Mouse (Mus musculus): ENCODE results near the gene Actn4. TPM values are rescaled to one million over a fixed set of nuclear protein-coding genes. Genes with fewer than 3 reads are reported as not detected.

Actn4 gene
- total RNA-seq, 2 experiments from 2014 or later = 51.7 to 93.1 TPM

DNA sequence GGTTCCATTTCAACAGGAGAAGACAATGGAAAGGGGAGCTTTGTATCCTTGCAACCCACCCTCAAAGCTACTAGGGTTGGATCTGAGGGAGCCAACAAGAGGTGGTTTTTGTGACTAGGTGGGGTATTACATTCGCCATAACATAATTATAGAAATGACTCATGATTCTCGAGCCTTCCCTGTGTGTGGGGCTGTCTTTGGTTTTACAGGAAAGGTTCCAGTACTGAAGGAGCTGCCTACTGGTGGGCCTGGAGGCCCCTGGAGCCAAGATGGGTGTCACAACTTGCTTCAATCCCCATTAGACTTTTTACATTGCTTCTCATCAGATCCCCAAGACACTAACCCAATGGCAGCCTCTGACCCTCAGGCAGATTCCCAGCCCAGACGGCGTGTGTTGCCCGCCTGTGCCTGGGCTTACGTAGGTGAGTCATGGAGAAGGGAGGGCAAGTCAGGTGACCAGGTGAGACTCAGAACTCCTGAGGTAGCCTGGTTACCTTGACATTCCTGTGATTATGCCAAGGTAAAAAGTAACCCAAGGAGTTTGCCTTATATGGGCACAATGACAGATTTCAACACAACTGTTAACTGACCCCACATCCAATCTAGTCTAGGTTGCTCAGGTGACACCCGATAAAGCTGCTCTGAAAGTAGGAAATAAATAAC is 31.0 kb downstream of the Actn4 start:
- ATAC-seq (replicated peaks; ENCODE audit: low FRiP score, low TSS enrichment, poor library complexity, severe bottlenecking) = no peak

DNA sequence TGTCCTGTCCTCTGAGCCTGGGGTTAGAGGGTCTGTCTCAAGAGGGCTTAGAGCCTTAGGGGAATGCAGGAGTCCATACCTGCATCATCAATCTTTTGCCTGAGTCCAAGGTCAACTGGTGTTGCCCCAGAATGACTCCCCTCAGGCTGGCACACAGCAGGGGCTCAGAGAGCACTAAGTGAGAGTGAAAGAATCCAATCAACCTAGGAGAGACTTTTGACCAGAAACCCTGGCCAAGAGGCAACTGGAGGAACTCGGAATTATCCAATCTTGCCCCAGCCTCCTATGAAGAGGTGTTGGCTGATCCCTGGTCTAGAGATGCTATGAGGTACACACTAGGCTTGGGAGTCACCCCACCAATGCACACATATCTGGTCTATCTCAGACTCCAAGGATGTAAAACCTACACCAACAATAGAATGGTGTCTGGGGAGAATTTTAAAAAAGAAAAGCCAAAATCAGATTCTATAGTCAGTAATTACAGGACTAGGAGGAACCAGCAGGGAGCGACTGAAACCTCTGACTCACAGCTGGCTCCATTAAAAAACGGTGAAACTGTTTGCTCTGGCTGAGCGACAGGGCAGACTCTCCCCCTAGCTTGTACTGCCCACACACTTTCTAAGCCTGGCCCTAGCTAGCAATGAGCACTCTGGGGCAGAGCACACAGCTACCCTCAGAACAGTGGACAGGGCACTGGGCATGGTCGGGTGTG is 31.7 kb downstream of the Actn4 start:
- ATAC-seq (replicated peaks; ENCODE audit: low FRiP score, low TSS enrichment, poor library complexity, severe bottlenecking) = no peak

DNA sequence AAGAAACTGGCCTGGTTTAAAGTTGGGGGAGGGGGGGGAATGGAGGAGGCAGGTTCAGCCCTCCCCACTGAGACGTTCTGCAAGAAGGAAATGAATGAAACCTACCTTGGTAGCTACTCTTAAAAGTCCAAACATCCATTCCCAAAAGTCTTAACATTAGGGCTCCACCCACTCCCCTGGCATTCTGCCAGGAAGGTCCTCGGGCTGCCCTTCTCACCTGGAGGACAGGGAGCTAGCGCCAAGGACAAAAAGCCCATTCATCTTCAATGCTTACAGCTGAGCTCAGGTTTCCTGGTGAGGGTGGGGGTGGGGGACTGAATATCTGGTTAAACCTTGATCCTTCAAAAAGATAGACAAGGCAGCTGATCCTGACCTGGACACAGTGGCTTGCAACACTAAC is 32.8 kb downstream of the Actn4 start:
- no peak for ATAC-seq (replicated peaks; ENCODE audit: low FRiP score, low TSS enrichment, poor library complexity, severe bottlenecking)

DNA sequence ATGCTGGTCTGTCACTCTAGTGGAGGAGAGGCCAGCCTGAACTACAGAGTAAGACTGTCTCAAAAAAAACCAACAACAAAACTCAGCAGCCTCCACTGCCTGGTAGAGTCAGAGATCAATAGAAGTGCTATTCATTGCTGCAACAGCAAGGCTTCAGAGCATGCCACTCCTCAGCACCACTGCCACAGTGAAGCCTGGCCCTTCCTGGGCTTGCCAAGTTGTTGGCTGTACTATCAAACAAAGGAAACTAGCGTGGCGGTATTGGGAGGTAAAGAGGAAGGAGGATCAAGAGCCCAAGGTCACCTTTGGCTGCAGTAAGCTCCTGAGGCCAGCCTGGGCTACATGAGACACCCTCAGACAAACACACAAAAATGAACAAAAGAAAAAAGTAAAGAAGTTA is 36.0 kb downstream of the Actn4 start:
- ATAC-seq (replicated peaks; ENCODE audit: low FRiP score, low TSS enrichment, poor library complexity, severe bottlenecking) = no peak

DNA sequence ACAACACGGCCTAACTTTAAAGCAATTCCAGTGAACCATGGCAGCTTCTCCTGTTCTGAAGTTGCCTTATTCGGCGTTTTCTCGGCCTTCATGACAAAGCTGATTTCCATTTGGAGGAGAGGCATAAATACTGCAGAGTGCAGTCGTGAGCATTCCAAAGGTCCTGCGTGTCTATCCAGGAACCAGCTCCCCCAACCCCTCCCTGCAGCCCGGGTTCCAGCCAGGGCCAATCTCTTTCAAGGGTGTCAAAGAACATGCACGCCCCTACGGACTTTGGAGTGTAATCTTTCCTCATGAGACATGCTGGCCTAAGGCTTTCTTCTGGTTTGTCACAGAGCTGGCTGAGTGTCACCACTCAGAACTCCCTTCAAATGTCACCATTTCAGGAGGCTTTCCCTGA is 36.8 kb downstream of the Actn4 start:
- ATAC-seq (replicated peaks; ENCODE audit: low FRiP score, low TSS enrichment, poor library complexity, severe bottlenecking) = no peak

DNA sequence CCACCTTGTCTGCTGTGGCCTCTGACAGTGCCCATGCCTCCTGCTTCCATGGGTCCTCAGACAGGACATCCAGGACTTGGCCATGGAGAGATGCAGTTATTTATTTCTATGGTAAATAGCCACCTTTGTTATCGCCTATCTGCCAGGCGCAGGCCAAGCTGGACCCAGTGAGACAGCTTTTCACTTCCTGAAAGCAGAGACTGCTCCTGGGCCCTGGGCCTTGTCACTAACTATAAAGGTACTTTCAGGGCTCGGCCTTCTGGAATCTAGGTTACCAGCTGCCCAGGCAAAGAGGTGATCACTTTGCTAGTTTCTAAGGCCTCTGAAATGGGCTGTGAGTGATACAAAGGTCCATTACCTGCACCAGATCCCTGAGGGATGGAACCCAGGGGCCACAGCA is 37.3 kb downstream of the Actn4 start:
- no peak for ATAC-seq (replicated peaks; ENCODE audit: low FRiP score, low TSS enrichment, poor library complexity, severe bottlenecking)

DNA sequence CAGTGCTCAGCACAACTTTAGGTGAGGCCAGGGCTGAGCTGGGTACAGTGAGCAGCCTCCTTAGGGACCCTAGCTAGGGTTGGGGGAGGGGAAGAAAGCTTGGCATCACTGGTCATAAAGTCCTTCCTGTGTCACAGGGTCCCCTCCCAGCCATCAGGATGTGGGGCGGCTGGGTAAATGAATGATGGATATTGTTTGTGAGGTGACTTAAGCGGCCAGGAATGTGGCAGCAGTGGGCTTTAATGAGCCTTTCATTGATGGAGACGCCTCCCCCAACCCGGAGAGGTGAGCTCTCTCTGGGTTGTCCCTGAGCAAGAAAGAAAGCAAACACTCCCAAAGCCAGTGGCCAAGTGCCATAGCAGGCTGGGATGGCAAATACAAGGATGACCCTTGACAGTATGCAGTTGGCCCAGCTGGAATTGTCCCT is 38.3 kb downstream of the Actn4 start:
- ATAC-seq (replicated peaks; ENCODE audit: low FRiP score, low TSS enrichment, poor library complexity, severe bottlenecking) = no peak

DNA sequence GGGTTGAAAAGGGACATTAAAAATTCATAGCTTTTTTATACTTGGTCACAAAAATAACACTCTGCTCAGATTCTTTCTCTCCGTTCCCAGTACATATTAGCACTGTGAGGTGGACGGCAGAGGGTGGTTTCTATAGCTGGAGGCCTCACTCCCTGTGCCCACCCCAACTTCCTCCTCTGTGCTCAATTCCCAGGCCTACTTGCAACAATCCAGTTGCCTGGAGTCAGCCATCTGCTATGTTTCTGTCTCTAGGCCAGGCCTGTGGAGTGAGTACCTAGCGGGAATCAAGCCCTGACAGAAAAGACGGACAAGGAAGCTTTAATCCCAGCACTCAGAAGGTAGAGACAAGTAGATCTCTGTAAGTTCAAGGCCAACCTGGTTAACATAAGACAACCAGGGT is 39.5 kb downstream of the Actn4 start:
- ATAC-seq (replicated peaks; ENCODE audit: low FRiP score, low TSS enrichment, poor library complexity, severe bottlenecking) = no peak

DNA sequence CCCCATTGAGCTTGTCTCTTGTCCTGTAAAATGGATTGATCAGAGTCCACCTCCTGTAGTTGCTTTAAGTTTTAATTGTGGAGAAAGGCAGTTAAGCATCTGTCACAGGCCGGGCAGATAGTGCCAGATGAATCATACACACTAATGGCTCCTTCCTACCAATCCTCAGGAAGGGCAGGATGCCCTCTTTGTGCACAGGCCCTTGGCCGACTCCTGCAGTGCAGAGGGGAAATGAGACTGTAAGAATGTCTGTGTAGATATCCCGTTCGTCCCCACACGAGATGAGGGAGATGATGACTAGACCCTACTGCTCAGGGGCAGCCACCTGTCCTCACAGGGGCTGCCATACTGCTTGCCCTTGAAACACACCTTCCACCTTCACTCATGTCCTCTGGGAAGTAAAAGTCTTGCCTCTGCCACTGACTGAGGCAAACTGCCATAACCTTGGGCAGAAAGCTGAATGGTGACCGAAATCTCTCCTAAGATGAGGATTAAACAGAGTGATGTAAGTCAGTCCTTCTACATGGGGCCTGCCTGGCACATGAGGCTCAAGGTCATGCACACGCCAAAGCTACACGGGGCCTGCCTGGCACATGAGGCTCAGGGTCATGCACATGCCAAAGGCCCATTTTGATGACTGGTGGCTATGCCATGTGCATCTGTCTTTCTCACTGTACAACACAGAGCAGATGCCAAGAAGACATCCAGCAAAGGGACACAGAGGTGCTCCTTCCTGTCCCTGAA is 40.2 kb downstream of the Actn4 start:
- no peak for ATAC-seq (replicated peaks; ENCODE audit: low FRiP score, low TSS enrichment, poor library complexity, severe bottlenecking)

DNA sequence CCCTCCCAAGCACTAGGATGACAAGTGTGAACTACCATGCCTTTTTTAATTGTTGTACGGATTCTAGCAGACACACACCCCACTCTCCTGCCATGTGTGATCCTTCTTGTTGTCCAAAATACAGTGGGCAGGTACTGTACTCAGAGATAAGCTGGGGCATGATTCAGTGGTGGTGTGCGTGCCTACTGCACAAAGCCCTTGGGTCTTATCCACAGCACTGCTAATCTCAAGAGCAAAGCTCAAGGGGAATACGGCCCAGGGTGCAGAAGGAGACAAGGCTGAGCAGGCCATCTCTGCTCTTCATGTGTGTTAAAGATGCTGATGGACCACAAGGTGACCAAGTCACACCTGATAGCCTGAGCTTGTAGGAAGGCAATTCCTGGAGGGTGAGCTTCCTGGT is 41.0 kb downstream of the Actn4 start:
- ATAC-seq (replicated peaks; ENCODE audit: low FRiP score, low TSS enrichment, poor library complexity, severe bottlenecking) = peak; percentile 79

DNA sequence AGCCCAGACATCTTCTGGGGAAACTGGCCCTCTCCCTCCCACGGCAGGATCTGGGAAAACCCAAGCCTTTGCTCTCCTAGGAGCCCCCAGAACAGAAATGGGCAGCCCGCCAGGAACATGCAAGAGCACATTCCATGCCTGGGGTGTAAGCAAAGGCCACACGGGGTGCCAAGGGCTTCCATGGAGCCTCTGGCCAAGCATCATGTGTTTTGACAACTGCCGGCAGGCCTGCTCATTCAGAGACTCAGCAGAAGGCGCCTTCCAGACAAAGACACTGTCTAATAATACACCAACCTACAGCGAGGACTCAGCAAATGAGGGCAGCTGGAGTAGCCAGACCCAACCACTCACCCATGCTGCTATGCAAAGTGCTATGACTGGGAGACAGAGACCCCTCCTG is 42.3 kb downstream of the Actn4 start:
- ATAC-seq (replicated peaks; ENCODE audit: low FRiP score, low TSS enrichment, poor library complexity, severe bottlenecking) = no peak

DNA sequence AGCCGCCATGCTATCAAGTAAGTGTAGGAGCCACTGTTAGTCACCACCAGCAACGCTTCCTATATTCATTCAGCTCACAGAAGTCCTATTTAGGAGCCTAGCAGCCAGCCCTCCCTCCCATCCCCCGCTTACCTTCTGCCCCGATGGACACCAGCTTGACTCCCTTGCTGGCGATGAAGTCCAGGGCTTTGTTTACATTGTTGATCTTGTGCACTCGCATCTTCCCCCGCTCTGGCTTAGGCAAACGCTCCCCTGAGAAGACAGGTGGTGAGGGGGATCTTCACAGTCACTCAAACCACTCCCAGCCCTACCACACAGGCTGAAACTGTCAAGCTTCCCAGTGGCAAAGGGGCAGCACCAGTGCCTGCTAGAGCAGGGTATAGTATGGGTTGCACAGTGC is 43.6 kb downstream of the Actn4 start:
- no peak for ATAC-seq (replicated peaks; ENCODE audit: low FRiP score, low TSS enrichment, poor library complexity, severe bottlenecking)

DNA sequence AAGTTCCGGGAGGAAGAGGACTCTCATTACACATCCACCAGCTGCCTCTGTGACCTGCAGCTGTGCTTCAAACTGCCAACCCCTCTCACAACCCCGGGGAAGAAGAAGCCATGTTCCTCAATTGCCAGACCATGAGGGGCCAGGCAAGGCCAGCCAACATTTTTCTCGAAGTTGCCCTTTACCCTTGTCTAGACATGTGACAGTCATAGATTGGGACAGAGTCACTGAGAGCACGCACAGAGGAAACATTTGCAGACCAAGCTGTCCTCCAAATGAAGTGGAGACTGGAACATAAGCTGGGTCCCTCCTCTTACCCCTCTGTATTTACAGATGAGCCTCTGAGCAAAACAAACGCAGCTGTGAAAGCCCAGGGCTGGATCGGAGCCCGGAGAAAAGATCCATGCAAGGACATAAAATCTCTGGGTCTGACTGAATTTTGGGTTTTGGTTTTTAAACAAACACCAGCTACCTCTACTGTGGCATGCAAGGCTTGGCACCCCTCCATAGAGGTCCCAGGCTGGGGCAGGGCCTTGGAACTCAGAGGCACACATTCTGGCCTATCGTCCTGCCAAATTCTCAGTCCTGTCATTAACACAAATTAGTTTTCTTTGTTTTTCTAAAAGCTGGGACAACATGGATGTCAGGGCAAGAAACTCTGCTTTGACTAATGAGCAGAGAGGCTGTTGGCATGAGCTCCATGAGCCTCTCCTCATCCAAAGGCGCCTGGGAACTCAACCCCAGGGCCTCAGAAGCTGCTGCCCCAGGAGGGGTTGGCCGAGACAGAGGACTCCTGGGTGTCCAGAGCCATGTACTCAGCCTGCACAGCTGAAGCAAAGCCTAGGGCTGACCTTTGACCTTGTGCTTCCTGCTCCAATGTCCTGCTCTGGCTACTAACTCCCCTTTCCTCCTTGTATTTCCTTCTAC is 44.4 kb downstream of the Actn4 start:
- ATAC-seq (replicated peaks; ENCODE audit: low FRiP score, low TSS enrichment, poor library complexity, severe bottlenecking) = no peak

DNA sequence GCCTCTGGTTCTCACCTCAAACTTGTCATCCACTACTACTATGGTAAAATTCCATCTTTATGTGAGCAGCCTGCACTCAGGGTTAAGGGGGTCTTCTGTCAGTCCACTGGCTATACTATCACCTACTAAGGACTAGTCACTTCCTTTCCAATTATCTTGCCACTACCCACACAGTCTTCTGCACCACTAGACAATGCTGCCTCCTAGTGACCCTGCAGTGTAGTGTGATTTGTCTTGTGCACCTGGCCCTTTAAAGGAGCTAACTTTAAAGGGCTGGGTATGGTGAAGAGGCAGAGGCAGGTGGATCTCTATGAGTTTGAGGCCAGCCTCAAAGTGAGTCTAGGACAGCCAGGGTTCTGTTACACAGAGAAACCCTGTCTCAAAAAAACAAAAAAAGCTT is 45.6 kb downstream of the Actn4 start:
- ATAC-seq (replicated peaks; ENCODE audit: low FRiP score, low TSS enrichment, poor library complexity, severe bottlenecking) = no peak

DNA sequence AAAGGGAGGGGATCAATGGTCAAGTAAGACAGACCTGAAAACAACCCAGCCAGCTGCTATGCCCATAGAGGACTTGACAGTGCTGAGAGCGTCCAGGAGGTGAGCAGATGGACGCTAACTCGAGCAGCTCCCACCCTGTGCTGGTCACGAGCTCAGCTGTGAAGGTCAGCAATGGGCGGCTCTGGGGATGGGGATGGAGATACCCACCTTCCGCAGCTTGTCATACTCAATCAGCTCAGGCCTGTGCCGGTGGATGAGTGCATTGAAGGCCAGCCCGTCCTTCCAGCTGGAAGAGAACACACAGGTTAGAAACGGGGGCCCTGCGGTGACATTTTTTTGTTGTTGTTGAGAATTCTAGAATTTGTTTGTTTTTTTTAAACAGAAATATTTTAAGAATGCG is 49.0 kb downstream of the Actn4 start:
- no peak for ATAC-seq (replicated peaks; ENCODE audit: low FRiP score, low TSS enrichment, poor library complexity, severe bottlenecking)

DNA sequence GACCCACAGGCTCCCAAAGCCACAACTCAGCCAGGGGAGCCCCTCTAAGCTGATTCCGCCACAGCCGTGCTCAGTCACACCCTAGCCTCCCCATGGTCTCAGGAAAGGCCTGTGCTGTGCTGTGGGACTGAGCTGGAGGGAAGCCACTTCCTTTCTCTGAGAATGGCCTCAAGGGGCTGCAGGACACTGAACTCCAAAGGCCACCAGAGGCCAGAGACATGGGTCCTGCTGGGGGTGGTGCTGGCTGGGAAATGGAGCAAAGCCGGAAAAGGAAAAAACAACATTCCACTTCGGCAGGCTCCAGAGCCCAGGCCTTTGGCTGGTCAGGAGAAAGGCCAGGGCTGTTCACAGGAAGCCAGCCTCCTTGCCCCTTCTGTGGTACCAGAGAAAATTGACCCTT is 50.5 kb downstream of the Actn4 start:
- ATAC-seq (replicated peaks; ENCODE audit: low FRiP score, low TSS enrichment, poor library complexity, severe bottlenecking) = no peak

DNA sequence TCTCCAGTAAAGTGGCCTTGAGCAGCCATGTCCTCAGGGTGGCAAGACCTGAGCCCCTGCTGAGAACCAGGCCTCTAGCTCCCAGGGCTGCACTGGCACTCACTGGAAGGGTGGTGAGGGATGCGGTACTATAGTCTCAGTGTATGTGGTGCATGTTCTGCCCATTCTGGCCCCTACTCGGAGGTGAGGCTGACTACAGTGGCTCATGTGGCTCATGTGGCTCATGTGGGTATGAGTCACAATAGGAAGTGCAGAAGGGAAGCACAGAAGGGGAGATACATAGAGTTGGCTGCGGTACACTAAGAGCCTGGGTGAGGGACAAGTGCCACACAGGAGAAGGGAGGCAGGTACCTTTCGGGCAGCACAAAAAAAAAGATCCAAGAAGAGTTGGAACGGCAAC is 54.9 kb downstream of the Actn4 start:
- no peak for ATAC-seq (replicated peaks; ENCODE audit: low FRiP score, low TSS enrichment, poor library complexity, severe bottlenecking)

DNA sequence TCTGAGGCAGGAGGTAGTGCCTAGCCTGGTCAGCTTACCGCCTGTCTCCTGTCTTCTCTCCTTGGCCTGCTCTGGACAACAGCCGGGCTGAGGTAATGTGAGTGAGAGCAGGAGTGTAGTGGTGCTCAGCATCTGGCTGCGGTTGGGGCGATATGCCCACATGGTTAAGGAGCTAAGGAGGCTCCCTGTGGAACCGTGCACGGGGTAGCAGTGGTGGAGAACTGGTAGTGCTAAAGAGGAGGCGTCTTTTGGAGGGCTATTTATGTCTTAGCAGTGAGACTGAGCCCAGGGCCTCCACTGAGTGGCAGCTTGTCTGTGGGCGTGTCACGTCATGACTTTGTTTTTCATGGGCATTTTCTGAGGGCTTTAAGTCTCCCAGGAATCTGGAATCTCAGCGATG is 58.4 kb downstream of the Actn4 start:
- ATAC-seq (replicated peaks; ENCODE audit: low FRiP score, low TSS enrichment, poor library complexity, severe bottlenecking) = no peak

DNA sequence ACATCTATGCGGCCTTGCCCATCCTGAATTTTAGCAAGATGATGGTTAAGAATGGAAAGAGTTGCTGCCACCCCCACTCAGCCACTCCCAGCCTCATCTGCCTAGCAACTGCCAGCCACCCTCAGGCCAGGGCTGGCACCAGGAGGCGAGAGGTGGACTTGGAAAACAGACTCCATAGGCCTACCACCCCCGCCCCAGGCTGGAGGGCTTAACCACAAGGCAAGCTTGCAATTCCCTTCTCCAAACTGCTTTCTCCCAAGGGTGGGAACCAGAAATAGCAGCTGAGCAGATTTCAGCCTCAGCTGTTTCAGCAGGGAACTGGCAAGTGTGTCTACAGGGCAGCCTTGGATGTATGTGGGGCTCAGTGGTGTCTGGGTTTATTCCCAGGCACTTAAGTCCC is 59.3 kb downstream of the Actn4 start:
- ATAC-seq (replicated peaks; ENCODE audit: low FRiP score, low TSS enrichment, poor library complexity, severe bottlenecking) = no peak

DNA sequence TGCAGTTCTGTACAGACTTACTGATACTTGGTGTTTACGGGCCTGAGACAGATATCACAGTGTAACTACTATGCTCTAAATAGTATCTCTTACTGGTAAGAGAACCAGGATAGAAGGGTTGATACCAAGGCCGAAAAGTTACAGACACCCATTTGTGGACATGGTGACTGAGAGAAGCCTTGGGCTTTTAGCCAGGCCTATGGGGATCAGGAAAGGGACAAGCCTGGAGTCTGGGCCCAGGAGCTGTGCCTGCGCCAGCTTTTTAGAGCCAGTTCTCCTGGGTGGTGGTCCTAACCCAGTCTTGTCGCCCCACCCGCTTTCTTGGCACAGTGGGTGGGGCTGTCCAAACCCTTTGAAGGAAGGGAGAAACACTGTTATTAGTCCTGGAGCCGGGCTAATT is 60.0 kb downstream of the Actn4 start:
- no peak for ATAC-seq (replicated peaks; ENCODE audit: low FRiP score, low TSS enrichment, poor library complexity, severe bottlenecking)

All from megakaryocyte-erythroid progenitor cell, adult 5-6 weeks (primary cell).